8 mouse cellular contexts compared by ENCODE assay signal in genomic region chr5:114690633-114691567, GRCm38 (mm10). TPM values are rescaled to one million over a fixed set of nuclear protein-coding genes. Genes with fewer than 3 reads are reported as not detected.
DNase-seq lines count a peak whose midpoint lies in the region; ATAC-seq lines count a peak whose summit lies in the region.

Gltp (minus strand) TSS chr5:114690984.

- H3K27ac ChIP-seq in hindbrain, embryonic 16.5 days (ENCODE audit: low read depth, low read length), result no peak within 1 kb of the TSS
- H3K27ac ChIP-seq in macrophage, result peak within 1 kb of the TSS; percentile 92

- no peaks in the 10 kb centered on the region for H3K9me3 ChIP-seq in hindbrain, embryonic 16.5 days (ENCODE audit: control insufficient read depth, low read length)

- no peaks in the 10 kb centered on the region for H3K36me3 ChIP-seq in hindbrain, embryonic 16.5 days (ENCODE audit: control insufficient read depth, insufficient read depth, low read length)
- H3K36me3 ChIP-seq in macrophage (ENCODE audit: inconsistent target), result peaks cover 5% of the 10 kb centered on the region; the same call in 1 of the 2 replicates

- peak; percentile 99 for ATAC-seq in hindbrain, embryonic 16.5 days

- H3K79me2 ChIP-seq in macrophage (ENCODE audit: inconsistent target), result peaks cover 47% of the 10 kb centered on the region

- no peaks in the 10 kb centered on the region for H3K27me3 ChIP-seq in hindbrain, embryonic 16.5 days (replicated peaks; ENCODE audit: control insufficient read depth, insufficient read depth, low read length)

- 5% methylated on average over 56 of the region's 75 CpGs for WGBS in hindbrain, embryonic 16.5 days
- WGBS in macrophage (ENCODE audit: missing documents), result 7% methylated on average over 66 of the region's 75 CpGs

- H3K4me2 ChIP-seq in hindbrain, embryonic 16.5 days (ENCODE audit: low read length), result peak within 1 kb of the TSS; percentile 82

- H3K4me1 ChIP-seq in hindbrain, embryonic 16.5 days (ENCODE audit: control insufficient read depth, insufficient read depth, low read depth, low read length), result peaks cover 18% of the 10 kb centered on the region

- peak within 1 kb of the TSS; percentile 91 for H3K9ac ChIP-seq in hindbrain, embryonic 16.5 days (ENCODE audit: low read depth, low read length)

- peak within 1 kb of the TSS; percentile 66 for H3K4me3 ChIP-seq in hindbrain, embryonic 16.5 days (ENCODE audit: low read length)
- peak within 1 kb of the TSS; percentile 73 for H3K4me3 ChIP-seq in macrophage (ENCODE audit: inconsistent target)

- peak; percentile 96 for DNase-seq in T-cell, adult 2 months (ENCODE audit: low spot score)
- peak; percentile 92 to 96 for DNase-seq in cerebellum, postnatal 36 days
- DNase-seq in gastrocnemius, adult 18-20 months (ENCODE audit: low spot score), result peak; percentile 90
- DNase-seq in left cerebral cortex, adult 18-20 months (ENCODE audit: low spot score in 2 of 2), result peak; percentile 94 to 97
- DNase-seq in right cerebral cortex, adult 18-20 months, result peak; percentile 95
- DNase-seq in urinary bladder, postnatal 10 days (ENCODE audit: low spot score), result peak; percentile 52

RNA-seq across cellular contexts. Expression of gene Gltp, which starts in this region (rescaled TPM):
- total RNA-seq in gastrocnemius, adult 18-20 months (2021), result 1 to 10 TPM; 7.2 to 8.7 TPM
- polyA plus RNA-seq in hindbrain, embryonic 16.5 days (2015; fragmentation: Nextera tagmentation; extraction: Ambion mirVana), result 49.9 and 53.4 TPM in 2 replicates
- total RNA-seq in left cerebral cortex, adult 18-20 months (2021), result 10 to 100 TPM; 21.6 to 22.4 TPM
- total RNA-seq in macrophage (2018; cell fraction: chromatin; rRNA removed), result 10 to 100 TPM in 22 of 26 experiments, 1 to 10 TPM in 4; 6.8 to 33.1 (median 21.6) TPM
- total RNA-seq in macrophage (2018; cell fraction: cytosol; rRNA removed), result 100 to 1,000 TPM; 176 to 408 (median 256) TPM
- 100 to 1,000 TPM in 1 of 26 experiments, 10 to 100 TPM in 25; 26.3 to 110 (median 56.0) TPM for total RNA-seq in macrophage (2018; cell fraction: nucleus; rRNA removed)
- polyA plus RNA-seq in macrophage (2018), result 289 to 530 TPM (median 368 TPM) in 3 replicates
